Mouse (Mus musculus) hindbrain, embryonic 14.5 days (tissue): ENCODE measurements around the gene Arap2. TPM values are rescaled to one million over a fixed set of nuclear protein-coding genes. Genes with fewer than 3 reads are reported as not detected.

Source experiments
- ATAC-seq: fragments of 200-750 bp; cut with Nextera tagmentation; 2 replicates; pipeline ENCODE4 v1.8.0; 2017; ENCODE audit warnings: moderate number of reproducible peaks, mild to moderate bottlenecking, moderate TSS enrichment, moderate library complexity; ENCODE audit not compliant: low FRiP score
- DNase-seq: peaks from one replicate; pipeline ENCODE4 v3.0.0-alpha.2; 2015; ENCODE audit warnings: low spot score
- H3K27ac ChIP-seq: fragments of 300-500 bp; sonication (generic); 2 replicates; pipeline ENCODE4 v1.5.1; 2014; ENCODE audit warnings: mild to moderate bottlenecking, moderate library complexity
- H3K27me3 ChIP-seq: fragments of 300-500 bp; sonication (generic); 2 replicates; pipeline ENCODE4 v1.6.1; 2014; ENCODE audit warnings: mild to moderate bottlenecking, low read length, mixed read lengths; ENCODE audit not compliant: control insufficient read depth, insufficient read depth
- H3K36me3 ChIP-seq: fragments of 300-500 bp; sonication (generic); replicated peaks from 2 replicates; pipeline ENCODE4 v1.6.1; 2014; ENCODE audit not compliant: control insufficient read depth, insufficient read depth
- H3K4me1 ChIP-seq: fragments of 300-500 bp; sonication (generic); replicated peaks from 2 replicates; pipeline ENCODE4 v1.6.1; 2014; ENCODE audit warnings: antibody characterized with exemption, low read length, mixed read lengths; ENCODE audit not compliant: control insufficient read depth, insufficient read depth
- H3K4me2 ChIP-seq: fragments of 300-500 bp; sonication (generic); replicated peaks from 2 replicates; pipeline ENCODE4 v1.6.1; 2014; ENCODE audit warnings: mild to moderate bottlenecking, moderate library complexity
- H3K4me3 ChIP-seq: fragments of 300-500 bp; sonication (generic); replicated peaks from 2 replicates; pipeline ENCODE4 v1.5.1; 2014; ENCODE audit warnings: mild to moderate bottlenecking, low read length
- H3K9ac ChIP-seq: fragments of 300-500 bp; sonication (generic); 2 replicates; pipeline ENCODE4 v1.6.1; 2014
- H3K9me3 ChIP-seq: fragments of 300-500 bp; sonication (generic); 2 replicates; pipeline ENCODE4 v1.6.1; 2016; ENCODE audit warnings: low read length; ENCODE audit not compliant: control insufficient read depth
- WGBS: fragments of 180-500 bp; shearing (Covaris S2); extraction: QIAGEN DNeasy Blood & Tissue Kit; methylation state at CpG from one replicate; pipeline ENCODE4 v1.1.7; 2014; 5-methylcytosine and 5-hydroxymethylcytosine counted together
- polyA plus RNA-seq: library from polyadenylated mRNA; unstranded; fragments of >200 nt; fragmentation: Nextera tagmentation; extraction: Ambion mirVana; gene quantifications from 2 replicates; pipeline ENCODE4 v1.2.1, GENCODE M21; 2014

Gene Arap2
- polyA plus RNA-seq, 1 experiment from 2014 or later = 6.4 TPM

DNA sequence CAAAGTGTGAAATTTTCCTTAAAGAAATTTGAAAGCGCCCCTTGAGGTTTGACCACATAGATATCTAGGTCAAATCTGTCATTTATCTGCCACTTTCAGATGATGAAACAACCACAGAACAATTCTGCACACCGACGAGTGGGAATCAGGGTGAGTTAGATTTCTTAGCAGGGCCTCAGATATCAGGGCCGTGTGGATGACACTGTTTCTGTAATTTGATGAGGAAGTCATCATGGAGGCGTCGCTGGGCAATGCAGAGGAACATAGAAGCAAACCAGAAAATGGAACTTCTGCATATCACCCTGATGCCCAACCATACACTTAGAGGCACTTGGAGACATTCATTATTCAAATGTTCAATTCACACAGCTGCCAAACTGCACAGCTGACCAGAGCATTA, 55.0 kb downstream of the Arap2 start:
- ATAC-seq (no peak), DNase-seq (no peak)
- H3K27ac ChIP-seq = no peak overlapping the region
- H3K36me3 ChIP-seq = no peaks in the 10 kb centered on the region
- H3K4me2 ChIP-seq = no peak overlapping the region
- 87% methylated on average over 6 of the region's 6 CpGs for whole genome bisulfite sequencing
- H3K9me3 ChIP-seq = no peaks in the 10 kb centered on the region
- no peaks in the 10 kb centered on the region for H3K4me1 ChIP-seq
- H3K9ac ChIP-seq = no peak overlapping the region
- H3K4me3 ChIP-seq = no peak overlapping the region
- no peaks in the 10 kb centered on the region for H3K27me3 ChIP-seq

DNA sequence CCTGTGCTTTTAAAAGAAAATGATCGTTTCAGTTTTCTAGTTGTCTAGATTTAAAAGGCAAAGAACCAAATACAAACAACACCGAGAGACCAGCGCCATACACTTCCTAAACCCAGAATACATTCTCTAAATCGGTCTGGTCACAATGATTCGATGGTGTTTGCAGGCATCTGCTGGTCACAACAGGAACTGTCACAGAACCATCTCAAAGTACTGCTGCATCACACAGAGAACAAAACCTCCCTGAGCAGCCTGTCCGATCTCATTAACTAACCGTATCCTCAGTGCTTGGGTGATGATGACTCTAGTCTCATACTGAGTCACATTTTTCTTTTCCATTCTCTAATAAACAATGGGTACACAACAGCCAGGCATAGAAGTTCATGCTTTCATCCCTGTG, 59.1 kb downstream of the Arap2 start:
- Histone ChIP-seq H3K9me3 (no peaks in the 10 kb centered on the region), H3K4me2 (0 out of 2 replicates have a peak overlapping the region, but pooled peaks have one; percentile 24), H3K4me3 (no peak overlapping the region), H3K4me1 (no peaks in the 10 kb centered on the region), H3K9ac (0 out of 2 replicates have a peak overlapping the region, but pooled peaks have one; percentile 25), H3K36me3 (no peaks in the 10 kb centered on the region), H3K27ac (no peak overlapping the region), H3K27me3 (no peaks in the 10 kb centered on the region)
- ATAC-seq (peak; percentile 94), DNase-seq (peak; percentile 82)
- WGBS = 14% methylated on average over 7 of the region's 7 CpGs

- H3K4me3 ChIP-seq = no peak overlapping the region
- H3K9ac ChIP-seq = no peak overlapping the region
- ATAC-seq (no peak), DNase-seq (no peak)
- no peaks in the 10 kb centered on the region for H3K4me1 ChIP-seq
- WGBS = 69% methylated on average over 4 of the region's 4 CpGs
- H3K9me3 ChIP-seq = no peaks in the 10 kb centered on the region
- no peaks in the 10 kb centered on the region for H3K36me3 ChIP-seq
- H3K27ac ChIP-seq = no peak overlapping the region
- H3K27me3 ChIP-seq = no peaks in the 10 kb centered on the region
- H3K4me2 ChIP-seq = no peak overlapping the region
These were observed 76.0 kb downstream of the Arap2 start for GRCm38 (mm10) chr5:62689965-62690364.

DNA sequence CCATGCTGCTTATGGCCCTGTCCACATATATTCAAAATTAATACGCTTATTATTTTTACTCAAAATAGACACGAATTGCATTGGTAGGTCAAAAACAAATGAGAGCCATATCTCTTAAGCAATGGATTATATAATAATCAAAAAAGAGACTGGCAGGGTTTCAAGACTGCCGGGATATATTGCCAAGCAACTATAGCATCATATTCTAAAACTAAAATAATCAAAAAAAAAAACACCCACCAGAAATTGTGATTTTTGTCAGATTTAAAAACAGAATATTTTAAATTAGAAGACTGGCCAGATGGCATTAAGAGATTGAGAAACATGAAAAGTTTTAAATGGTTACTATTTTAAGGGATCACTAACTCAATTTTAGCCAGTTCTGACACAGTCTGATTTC, 82.2 kb downstream of the Arap2 start:
- Histone ChIP-seq H3K9me3 (no peaks in the 10 kb centered on the region), H3K27me3 (no peaks in the 10 kb centered on the region), H3K27ac (no peak overlapping the region), H3K4me2 (no peak overlapping the region), H3K36me3 (no peaks in the 10 kb centered on the region), H3K9ac (no peak overlapping the region), H3K4me1 (no peaks in the 10 kb centered on the region), H3K4me3 (no peak overlapping the region)
- 74% methylated on average over 3 of the region's 3 CpGs for WGBS
- DNase-seq = no peak
- ATAC-seq = no peak

GRCm38 (mm10) chr5:62683207-62683606, 82.8 kb downstream of the Arap2 start:
- Histone ChIP-seq H3K9ac (no peak overlapping the region), H3K4me3 (no peak overlapping the region), H3K27ac (no peak overlapping the region), H3K9me3 (no peaks in the 10 kb centered on the region), H3K4me1 (no peaks in the 10 kb centered on the region), H3K36me3 (no peaks in the 10 kb centered on the region), H3K4me2 (no peak overlapping the region), H3K27me3 (no peaks in the 10 kb centered on the region)
- DNase-seq = no peak
- 35% methylated on average over 3 of the region's 3 CpGs for WGBS
- peak; percentile 75; the same call in 1 of the 2 replicates for ATAC-seq

GRCm38 (mm10) chr5:62677390-62677789, 88.6 kb downstream of the Arap2 start:
- ATAC-seq (no peak), DNase-seq (no peak)
- Histone ChIP-seq H3K27me3 (no peaks in the 10 kb centered on the region), H3K36me3 (no peaks in the 10 kb centered on the region), H3K27ac (no peak overlapping the region), H3K4me1 (peaks cover 8% of the 10 kb centered on the region), H3K9me3 (no peaks in the 10 kb centered on the region), H3K9ac (no peak overlapping the region), H3K4me3 (no peak overlapping the region), H3K4me2 (no peak overlapping the region)
- whole genome bisulfite sequencing = 86% methylated on average over 7 of the region's 7 CpGs

- Histone ChIP-seq H3K4me1 (peaks cover 11% of the 10 kb centered on the region), H3K27ac (peak overlapping the region; percentile 66), H3K4me3 (no peak overlapping the region), H3K9ac (no peak overlapping the region), H3K4me2 (peak overlapping the region; percentile 32), H3K9me3 (no peaks in the 10 kb centered on the region), H3K36me3 (no peaks in the 10 kb centered on the region), H3K27me3 (no peaks in the 10 kb centered on the region)
- DNase-seq = no peak
- WGBS = 13% methylated on average over 9 of the region's 9 CpGs
- ATAC-seq = peak; percentile 75; the same call in 1 of the 2 replicates
These were observed 93.1 kb downstream of the Arap2 start for GRCm38 (mm10) chr5:62672736-62673436.

GRCm38 (mm10) chr5:62665329-62665728, 100.6 kb downstream of the Arap2 start:
- Histone ChIP-seq H3K4me3 (no peak overlapping the region), H3K4me2 (no peak overlapping the region), H3K4me1 (no peaks in the 10 kb centered on the region), H3K9ac (no peak overlapping the region), H3K27ac (no peak overlapping the region; the same call in 1 of the 2 replicates), H3K9me3 (no peaks in the 10 kb centered on the region), H3K27me3 (no peaks in the 10 kb centered on the region), H3K36me3 (no peaks in the 10 kb centered on the region)
- ATAC-seq (no peak), DNase-seq (no peak)

- Histone ChIP-seq H3K36me3 (no peaks in the 10 kb centered on the region), H3K9ac (no peak overlapping the region), H3K27ac (no peak overlapping the region), H3K27me3 (no peaks in the 10 kb centered on the region), H3K4me3 (no peak overlapping the region), H3K9me3 (no peaks in the 10 kb centered on the region), H3K4me2 (no peak overlapping the region), H3K4me1 (no peaks in the 10 kb centered on the region)
- WGBS = 80% methylated on average over 4 of the region's 4 CpGs
- DNase-seq (no peak), ATAC-seq (no peak)
These were observed 101.1 kb downstream of the Arap2 start for GRCm38 (mm10) chr5:62664847-62665246.

- H3K9me3 ChIP-seq = no peaks in the 10 kb centered on the region
- WGBS = 77% methylated on average over 1 of the region's 1 CpGs
- no peak overlapping the region for H3K4me2 ChIP-seq
- ATAC-seq (no peak), DNase-seq (no peak)
- no peaks in the 10 kb centered on the region for H3K4me1 ChIP-seq
- H3K27ac ChIP-seq = no peak overlapping the region
- no peaks in the 10 kb centered on the region for H3K27me3 ChIP-seq
- H3K4me3 ChIP-seq = no peak overlapping the region
- no peaks in the 10 kb centered on the region for H3K36me3 ChIP-seq
- H3K9ac ChIP-seq = no peak overlapping the region
These were observed 102.8 kb downstream of the Arap2 start for GRCm38 (mm10) chr5:62663206-62663605.
